Mouse (Mus musculus) testis, adult 2 months (tissue): Measurements from ENCODE around the gene Rbms3.

Experiments used
- CTCF ChIP-seq: fragments of 200-500 bp; IDR thresholded peaks from 2 replicates; pipeline ENCODE4 v1.5.1; 2012; ENCODE audit warnings: low read depth, mild to moderate bottlenecking, inconsistent platforms, low read length, moderate library complexity; ENCODE audit not compliant: control insufficient read depth, insufficient read depth, insufficient replicate concordance
- POLR2A ChIP-seq: fragments of 200-500 bp; IDR thresholded peaks from 2 replicates; pipeline ENCODE4 v1.6.1; 2012; ENCODE audit warnings: low read depth, mild to moderate bottlenecking, inconsistent platforms, low read length, moderate library complexity; ENCODE audit not compliant: control insufficient read depth

DNA sequence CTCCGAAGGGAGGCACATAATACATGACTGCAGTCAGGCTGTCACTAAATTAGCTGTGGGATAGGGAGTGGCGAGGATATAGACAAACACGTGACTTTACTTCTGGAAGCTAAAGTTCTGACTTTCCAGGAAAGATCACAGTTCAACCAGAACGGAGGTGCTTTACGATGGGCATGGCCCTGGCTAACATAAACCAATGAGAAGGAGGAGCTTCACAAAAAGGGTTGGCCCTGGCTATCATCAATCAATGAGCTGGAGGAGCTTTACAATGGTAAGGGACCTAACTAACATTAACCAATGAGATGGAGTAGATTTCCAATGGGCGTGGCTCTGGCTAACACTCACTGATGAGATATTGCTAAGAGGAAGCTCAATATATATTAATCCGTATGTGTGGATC, 457.2 kb downstream of the Rbms3 start:
- TF ChIP-seq POLR2A (no peak), CTCF (no peak)
